ENCODE assay signal across 9 mouse cellular contexts in genomic region chr4:125490661-125491504, GRCm38 (mm10). TPM values are rescaled to one million over a fixed set of nuclear protein-coding genes. Genes with fewer than 3 reads are reported as not detected.
DNase-seq lines count a peak whose midpoint lies in the region; ATAC-seq and TF ChIP-seq lines count a peak whose summit lies in the region.
"Had no signal": no experiment of that assay in that cellular context is flagged by ENCODE, and none has a peak within 500 bp of the region (broad histone marks: within the 10 kb centered on the region; RNA-seq: fewer than 3 reads in every experiment).

Grik3 (plus strand) TSS chr4:125490700.

- H3K36me3 ChIP-seq in heart, embryonic 15.5 days, result no peaks in the 10 kb centered on the region
- no peaks in the 10 kb centered on the region for H3K36me3 ChIP-seq in hindbrain, embryonic 13.5 days
- no peaks in the 10 kb centered on the region for H3K36me3 ChIP-seq in midbrain, embryonic 12.5 days

- H3K27me3 ChIP-seq in heart, embryonic 15.5 days, result peaks cover 100% of the 10 kb centered on the region
- peaks cover 97% of the 10 kb centered on the region for H3K27me3 ChIP-seq in hindbrain, embryonic 13.5 days
- H3K27me3 ChIP-seq in midbrain, embryonic 12.5 days, result peaks cover 100% of the 10 kb centered on the region

- intact Hi-C loops in heart, postnatal 36 days (cut with DNase I), result loop anchor here (5.0 kb wide), 1 partner anchor 211 kb away; no protein-coding TSS in a partner anchor

- DNase-seq in heart, postnatal 36 days, result no peak
- DNase-seq in ovary, postnatal 14 days (ENCODE audit: low spot score), result no peak
- no peak for DNase-seq in yolk sac, embryonic 10.5 days (ENCODE audit: low spot score)

- peak within 1 kb of the TSS; percentile 60 for H3K4me2 ChIP-seq in heart, embryonic 15.5 days
- peak within 1 kb of the TSS; percentile 73 for H3K4me2 ChIP-seq in hindbrain, embryonic 13.5 days
- peak within 1 kb of the TSS; percentile 86 for H3K4me2 ChIP-seq in midbrain, embryonic 12.5 days (replicated peaks)

- no peaks in the 10 kb centered on the region for H3K9me3 ChIP-seq in heart, embryonic 15.5 days (replicated peaks)
- no peaks in the 10 kb centered on the region for H3K9me3 ChIP-seq in hindbrain, embryonic 13.5 days
- no peaks in the 10 kb centered on the region for H3K9me3 ChIP-seq in midbrain, embryonic 12.5 days

- TF ChIP-seq CTCF in cortical plate, adult 2 months (IDR thresholded peaks at IDR 0.05; ENCODE audit: extremely low read depth, insufficient read depth, low read length), result no peak

- peaks cover 25% of the 10 kb centered on the region for H3K4me1 ChIP-seq in heart, embryonic 15.5 days (replicated peaks)
- H3K4me1 ChIP-seq in cortical plate, adult 2 months (ENCODE audit: control insufficient read depth, insufficient read depth, low read length), result no peaks in the 10 kb centered on the region
- H3K4me1 ChIP-seq in hindbrain, embryonic 13.5 days (replicated peaks), result peaks cover 98% of the 10 kb centered on the region
- H3K4me1 ChIP-seq in midbrain, embryonic 12.5 days, result peaks cover 82% of the 10 kb centered on the region

- no peak within 1 kb of the TSS for H3K9ac ChIP-seq in heart, embryonic 15.5 days
- H3K9ac ChIP-seq in hindbrain, embryonic 13.5 days, result peak within 1 kb of the TSS; percentile 88
- peak within 1 kb of the TSS; percentile 68 for H3K9ac ChIP-seq in midbrain, embryonic 12.5 days (replicated peaks)

- no peak for TF ChIP-seq POLR2A in cortical plate, adult 2 months (IDR thresholded peaks at IDR 0.05; ENCODE audit: extremely low read depth, insufficient read depth, low read length)

- H3K27ac ChIP-seq in heart, embryonic 15.5 days, result no peak within 1 kb of the TSS
- peak within 1 kb of the TSS; percentile 65 for H3K27ac ChIP-seq in cortical plate, adult 2 months (ENCODE audit: insufficient read depth, low read length)
- peak within 1 kb of the TSS; percentile 94 for H3K27ac ChIP-seq in hindbrain, embryonic 13.5 days
- H3K27ac ChIP-seq in midbrain, embryonic 12.5 days (replicated peaks), result peak within 1 kb of the TSS; percentile 74

- under 1% methylated on average over 76 of the region's 77 CpGs for WGBS in heart, embryonic 15.5 days
- under 1% methylated on average over 71 of the region's 77 CpGs for WGBS in hindbrain, embryonic 13.5 days
- under 1% methylated on average over 68 of the region's 77 CpGs for WGBS in midbrain, embryonic 12.5 days

- ATAC-seq in heart, embryonic 15.5 days (replicated peaks; ENCODE audit: insufficient number of reproducible peaks, insufficient read depth, low FRiP score, low read depth), result no peak; the same call in 1 of the 2 replicates
- ATAC-seq in hindbrain, embryonic 13.5 days (ENCODE audit: low FRiP score), result peak; percentile 18; the same call in 1 of the 2 replicates
- 0 out of 2 replicates have a peak, but pooled peaks have one; percentile 10 for ATAC-seq in midbrain, embryonic 12.5 days (ENCODE audit: low FRiP score, low read depth)
- ATAC-seq in activated CD4-positive, CD25-positive, alpha-beta regulatory T cell, adult 4 months, result no peak
- ATAC-seq: Patski had no signal

- peak within 1 kb of the TSS; percentile 36 for H3K4me3 ChIP-seq in heart, embryonic 15.5 days
- peak within 1 kb of the TSS; percentile 65 for H3K4me3 ChIP-seq in cortical plate, adult 2 months (ENCODE audit: insufficient read depth, low read length)
- H3K4me3 ChIP-seq in hindbrain, embryonic 13.5 days, result peak within 1 kb of the TSS; percentile 62
- peak within 1 kb of the TSS; percentile 54 for H3K4me3 ChIP-seq in midbrain, embryonic 12.5 days

RNA-seq across cellular contexts. Expression of gene Grik3, which starts in this region (rescaled TPM):
- polyA plus RNA-seq in heart, embryonic 15.5 days (2015; fragmentation: Nextera tagmentation; extraction: Ambion mirVana), result 0.14 and 0.15 TPM in 2 replicates
- under 1 TPM; 0.05 to 0.25 TPM for total RNA-seq in heart, postnatal 36 days (2021)
- 27.5 and 29.5 TPM in 2 replicates for polyA plus RNA-seq in cortical plate, adult 2 months (2012; rRNA removed)
- polyA plus RNA-seq in hindbrain, embryonic 13.5 days (2015; fragmentation: Nextera tagmentation; extraction: Ambion mirVana), result 3.9 and 4.1 TPM in 2 replicates
- 1.5 and 1.7 TPM in 2 replicates for polyA plus RNA-seq in midbrain, embryonic 12.5 days (2016; fragmentation: Nextera tagmentation; extraction: Ambion mirVana)
- polyA plus RNA-seq in activated CD4-positive, CD25-positive, alpha-beta regulatory T cell, adult 4 months (2017; shearing (Covaris generic)), result not detected
- polyA plus RNA-seq: Patski had no signal

Comparison
In these comparisons a context has a peak if more than half of its experiments do, and no peak if none do; other contexts are left out.
1. ATAC-seq: peak in hindbrain, embryonic 13.5 days (single experiment) and midbrain, embryonic 12.5 days (single experiment); none in heart, embryonic 15.5 days (single experiment) and activated CD4-positive, CD25-positive, alpha-beta regulatory T cell, adult 4 months (single experiment).
2. Peak in every context shown above with its lines, with median percentiles within 50 percentile points of each other: H3K4me2 ChIP-seq and H3K4me3 ChIP-seq.